Mouse (Mus musculus) limb, embryonic 13.5 days (tissue): Measurements from ENCODE around the gene Snip1. TPM values are rescaled to one million over a fixed set of nuclear protein-coding genes. Genes with fewer than 3 reads are reported as not detected.

Experiments
- polyA plus RNA-seq: library from polyadenylated mRNA; unstranded; fragments of >200 nt; fragmentation: Nextera tagmentation; extraction: Ambion mirVana; gene quantifications from 2 replicates; pipeline ENCODE4 v1.2.1, GENCODE M21; 2015

Snip1 gene
- polyA plus RNA-seq, 1 experiment from 2014 or later, result 32.6 TPM

Other genes with a start within 250 kb of the Snip1 start
- gene Yrdc, start 216.0 kb upstream of the Snip1 start, polyA plus RNA-seq, result 32.1 and 37.1 TPM in 2 replicates
- gene 1110065P20Rik, start 215.5 kb upstream of the Snip1 start, polyA plus RNA-seq, result 55.0 and 56.9 TPM in 2 replicates
- 0.67 and 0.70 TPM in 2 replicates for gene Maneal, start 204.5 kb upstream of the Snip1 start, polyA plus RNA-seq
- gene Epha10, start 185.8 kb upstream of the Snip1 start, polyA plus RNA-seq, result 0.08 and 0.17 TPM in 2 replicates
- 16.5 and 19.8 TPM in 2 replicates for gene 9930104L06Rik, start 129.6 kb upstream of the Snip1 start, polyA plus RNA-seq
- 128 and 130 TPM in 2 replicates for gene Cdca8, start 127.4 kb upstream of the Snip1 start, polyA plus RNA-seq
- 2.5 and 3.1 TPM in 2 replicates for gene Rspo1, start 80.2 kb upstream of the Snip1 start, polyA plus RNA-seq
- gene Gnl2, start 50.1 kb upstream of the Snip1 start, polyA plus RNA-seq, result 90.3 and 91.7 TPM in 2 replicates
- gene Dnali1, start 969 bp upstream of the Snip1 start, polyA plus RNA-seq, result not detected in 2 replicates
- gene Meaf6, start 18.5 kb downstream of the Snip1 start, polyA plus RNA-seq, result 67.8 and 69.8 TPM in 2 replicates
- gene Zc3h12a, start 61.2 kb downstream of the Snip1 start, polyA plus RNA-seq, result 0.41 and 0.46 TPM in 2 replicates